Mouse (Mus musculus): Measurements from ENCODE around the gene C4b. TPM values are rescaled to one million over a fixed set of nuclear protein-coding genes. Genes with fewer than 3 reads are reported as not detected.
"Not testable (repeated sequence)": the region's sequence is repeated elsewhere in the genome, so short reads cannot be mapped to it uniquely, and the experiment has no call there.

Gene C4b
- polyA plus RNA-seq, 2 experiments = 2.9 to 4.8 TPM

GRCm38 (mm10) chr17:34716247-34716646, 27.4 kb downstream of the C4b start:
- no peak for ATAC-seq (ENCODE audit: insufficient read depth)
- no peak overlapping the region for H3K27ac ChIP-seq
- no peak for TF ChIP-seq EP300 (IDR thresholded peaks at IDR 0.05; ENCODE audit: low read depth)
- TF ChIP-seq CTCF (IDR thresholded peaks at IDR 0.05; ENCODE audit: low read depth) = no peak
- no peaks in the 10 kb centered on the region for H3K27me3 ChIP-seq (ENCODE audit: control insufficient read depth, insufficient read depth, low read length)
- no peaks in the 10 kb centered on the region for H3K9me3 ChIP-seq (ENCODE audit: control insufficient read depth, low read length)
- no peak overlapping the region for H3K4me2 ChIP-seq (ENCODE audit: low read depth)
- no peaks in the 10 kb centered on the region for H3K4me1 ChIP-seq (replicated peaks; ENCODE audit: control insufficient read depth in 2 of 2, insufficient read depth in 2 of 2, low read length in 1 of 2)
- no peak overlapping the region for H3K9ac ChIP-seq (replicated peaks)
- H3K4me3 ChIP-seq (ENCODE audit: insufficient read depth in 1 of 2, low read depth in 2 of 2, low read length in 2 of 2) = no peak overlapping the region
- 75% methylated on average over 15 of the region's 15 CpGs for WGBS (ENCODE audit: insufficient replicate concordance)
- H3K36me3 ChIP-seq (replicated peaks; ENCODE audit: control insufficient read depth, insufficient read depth, low read depth) = no peaks in the 10 kb centered on the region
- DNase-seq (ENCODE audit: low read depth in 3 of 3, low spot score in 3 of 3) = no peak

- not testable (repeated sequence) for H3K4me1 ChIP-seq (replicated peaks; ENCODE audit: control insufficient read depth in 2 of 2, insufficient read depth in 2 of 2, low read length in 1 of 2); ATAC-seq (ENCODE audit: insufficient read depth); H3K9ac ChIP-seq (replicated peaks); H3K27me3 ChIP-seq (ENCODE audit: control insufficient read depth, insufficient read depth, low read length); H3K27ac ChIP-seq; H3K36me3 ChIP-seq (replicated peaks; ENCODE audit: control insufficient read depth, insufficient read depth, low read depth); H3K4me3 ChIP-seq (ENCODE audit: insufficient read depth in 1 of 2, low read depth in 2 of 2, low read length in 2 of 2); DNase-seq (ENCODE audit: low read depth in 3 of 3, low spot score in 3 of 3); H3K9me3 ChIP-seq (ENCODE audit: control insufficient read depth, low read length); H3K4me2 ChIP-seq (ENCODE audit: low read depth)
- 60% methylated on average over 7 of the region's 7 CpGs for WGBS (ENCODE audit: insufficient replicate concordance)
Measured at GRCm38 (mm10) chr17:34715451-34715850, 28.2 kb downstream of the C4b start.

GRCm38 (mm10) chr17:34714908-34715445, 28.7 kb downstream of the C4b start:
- WGBS (ENCODE audit: insufficient replicate concordance) = 58% methylated on average over 5 of the region's 5 CpGs
- not testable (repeated sequence) for H3K4me1 ChIP-seq (replicated peaks; ENCODE audit: control insufficient read depth in 2 of 2, insufficient read depth in 2 of 2, low read length in 1 of 2)

GRCm38 (mm10) chr17:34714181-34714907, 29.3 kb downstream of the C4b start:
- DNase-seq (ENCODE audit: low read depth in 3 of 3, low spot score in 3 of 3); H3K36me3 ChIP-seq (replicated peaks; ENCODE audit: control insufficient read depth, insufficient read depth, low read depth); H3K4me2 ChIP-seq (ENCODE audit: low read depth); H3K27me3 ChIP-seq (ENCODE audit: control insufficient read depth, insufficient read depth, low read length); H3K9me3 ChIP-seq (ENCODE audit: control insufficient read depth, low read length); ATAC-seq (ENCODE audit: insufficient read depth); H3K4me3 ChIP-seq (ENCODE audit: insufficient read depth in 1 of 2, low read depth in 2 of 2, low read length in 2 of 2); H3K4me1 ChIP-seq (replicated peaks; ENCODE audit: control insufficient read depth in 2 of 2, insufficient read depth in 2 of 2, low read length in 1 of 2); H3K9ac ChIP-seq (replicated peaks); H3K27ac ChIP-seq: not testable (repeated sequence)
- WGBS (ENCODE audit: insufficient replicate concordance) = 45% methylated on average over 9 of the region's 9 CpGs

More at GRCm38 (mm10) chr17:34714908-34715445, 28.7 kb downstream of the C4b start:
- H3K27me3 ChIP-seq (ENCODE audit: control insufficient read depth, insufficient read depth, low read length); DNase-seq (ENCODE audit: low read depth in 3 of 3, low spot score in 3 of 3); H3K36me3 ChIP-seq (replicated peaks; ENCODE audit: control insufficient read depth, insufficient read depth, low read depth); ATAC-seq (ENCODE audit: insufficient read depth); H3K9ac ChIP-seq (replicated peaks); H3K4me2 ChIP-seq (ENCODE audit: low read depth); H3K27ac ChIP-seq; H3K9me3 ChIP-seq (ENCODE audit: control insufficient read depth, low read length); H3K4me3 ChIP-seq (ENCODE audit: insufficient read depth in 1 of 2, low read depth in 2 of 2, low read length in 2 of 2): not testable (repeated sequence)

GRCm38 (mm10) chr17:34712951-34713350, 30.7 kb downstream of the C4b start:
- no peak overlapping the region for H3K9ac ChIP-seq (replicated peaks)
- TF ChIP-seq CTCF (IDR thresholded peaks at IDR 0.05; ENCODE audit: low read depth) (peak; percentile 69), EP300 (IDR thresholded peaks at IDR 0.05; ENCODE audit: low read depth) (no peak)
- no peak overlapping the region for H3K27ac ChIP-seq
- H3K4me3 ChIP-seq (ENCODE audit: insufficient read depth in 1 of 2, low read depth in 2 of 2, low read length in 2 of 2) = no peak overlapping the region
- H3K36me3 ChIP-seq (replicated peaks; ENCODE audit: control insufficient read depth, insufficient read depth, low read depth) = no peaks in the 10 kb centered on the region
- H3K9me3 ChIP-seq (ENCODE audit: control insufficient read depth, low read length) = no peaks in the 10 kb centered on the region
- DNase-seq (ENCODE audit: low read depth in 3 of 3, low spot score in 3 of 3) (no peak), ATAC-seq (ENCODE audit: insufficient read depth) (no peak)
- no peaks in the 10 kb centered on the region for H3K27me3 ChIP-seq (ENCODE audit: control insufficient read depth, insufficient read depth, low read length)
- no peak overlapping the region for H3K4me2 ChIP-seq (ENCODE audit: low read depth)
- 33% methylated on average over 6 of the region's 6 CpGs for WGBS (ENCODE audit: insufficient replicate concordance)
- H3K4me1 ChIP-seq (replicated peaks; ENCODE audit: control insufficient read depth in 2 of 2, insufficient read depth in 2 of 2, low read length in 1 of 2) = no peaks in the 10 kb centered on the region

- not testable (repeated sequence) for H3K27ac ChIP-seq; H3K36me3 ChIP-seq (replicated peaks; ENCODE audit: control insufficient read depth, insufficient read depth, low read depth); H3K27me3 ChIP-seq (ENCODE audit: control insufficient read depth, insufficient read depth, low read length); H3K9ac ChIP-seq (replicated peaks); DNase-seq (ENCODE audit: low read depth in 3 of 3, low spot score in 3 of 3); ATAC-seq (ENCODE audit: insufficient read depth); H3K4me1 ChIP-seq (replicated peaks; ENCODE audit: control insufficient read depth in 2 of 2, insufficient read depth in 2 of 2, low read length in 1 of 2); H3K9me3 ChIP-seq (ENCODE audit: control insufficient read depth, low read length); H3K4me2 ChIP-seq (ENCODE audit: low read depth); H3K4me3 ChIP-seq (ENCODE audit: insufficient read depth in 1 of 2, low read depth in 2 of 2, low read length in 2 of 2)
- WGBS (ENCODE audit: insufficient replicate concordance) = 48% methylated on average over 2 of the region's 2 CpGs
Measured at GRCm38 (mm10) chr17:34706476-34706875, 37.2 kb downstream of the C4b start.

All from liver, embryonic 14.5 days (tissue).